Mouse (Mus musculus): Measurements from ENCODE around the gene Ocln. TPM values are rescaled to one million over a fixed set of nuclear protein-coding genes. Genes with fewer than 3 reads are reported as not detected.
A peak's percentile ranks its signal among the peaks of the same experiment; 100 is the strongest.
"Not testable (repeated sequence)": the region's sequence is repeated elsewhere in the genome, so short reads cannot be mapped to it uniquely, and the experiment has no call there.

Ocln gene
- total RNA-seq, 2 experiments from 2014 or later: 6.7 to 14.4 TPM

GRCm38 (mm10) chr13:100492061-100492787 lies 60.3 kb downstream of the Ocln start, which contains the start of gene Gtf2h2:
TSS of gene Gtf2h2 (minus strand) at chr13:100492579.
- peak; percentile 88 to 89 for DNase-seq

GRCm38 (mm10) chr13:100491623-100492022 lies 60.9 kb downstream of the Ocln start:
- no peak for DNase-seq

- DNase-seq: no peak
Measured at GRCm38 (mm10) chr13:100490424-100490823, 62.1 kb downstream of the Ocln start.

GRCm38 (mm10) chr13:100483610-100484009 lies 68.9 kb downstream of the Ocln start:
- no peak for DNase-seq

GRCm38 (mm10) chr13:100463527-100464222 lies 88.8 kb downstream of the Ocln start:
- DNase-seq: no peak

GRCm38 (mm10) chr13:100461336-100461735 lies 91.2 kb downstream of the Ocln start:
- DNase-seq: no peak

GRCm38 (mm10) chr13:100452415-100453127 lies 99.9 kb downstream of the Ocln start, which contains the start of gene Naip1:
TSS of gene Naip1 (minus strand) at chr13:100452869.
- not testable (repeated sequence) for DNase-seq

- DNase-seq: no peak
Measured at GRCm38 (mm10) chr13:100449495-100449894, 103.0 kb downstream of the Ocln start.

Other genes starting within 250 kb of the Ocln start
- gene Naip6, start 235.0 kb downstream of the Ocln start, total RNA-seq (2021): under 1 TPM; 0.13 to 0.33 TPM
- under 1 TPM; 0.17 to 0.30 TPM for gene Naip1, start 99.8 kb downstream of the Ocln start, total RNA-seq (2021)
- 10 to 100 TPM; 24.5 to 30.5 TPM for gene Gtf2h2, start 60.1 kb downstream of the Ocln start, total RNA-seq (2021)
- under 1 TPM; 0.56 to 0.76 TPM for gene Marveld2, start 64.3 kb upstream of the Ocln start, total RNA-seq (2021)
- 10 to 100 TPM; 68.9 to 84.4 TPM for gene Ak6, start 98.3 kb upstream of the Ocln start, total RNA-seq (2021)
- 10 to 100 TPM; 21.0 to 22.7 TPM for gene Rad17, start 98.3 kb upstream of the Ocln start, total RNA-seq (2021)
- gene Taf9, start 98.9 kb upstream of the Ocln start, total RNA-seq (2021): 10 to 100 TPM in 1 of 2 experiments, 1 to 10 TPM in 1; 8.3 to 15.4 TPM
- under 1 TPM; 0.66 to 0.76 TPM for gene Ccdc125, start 117.0 kb upstream of the Ocln start, total RNA-seq (2021)
- gene Cdk7, start 178.2 kb upstream of the Ocln start, total RNA-seq (2021): 10 to 100 TPM; 38.6 to 44.7 TPM
- 100 to 1,000 TPM; 116 to 122 TPM for gene Mrps36, start 191.9 kb upstream of the Ocln start, total RNA-seq (2021)
- under 1 TPM; 0.66 TPM for gene Cenph, start 223.2 kb upstream of the Ocln start, total RNA-seq (2021)
- gene Ccnb1, start 233.9 kb upstream of the Ocln start, total RNA-seq (2021): 1 to 10 TPM; 5.5 to 6.5 TPM